Mouse (Mus musculus): ENCODE results near the gene Rreb1.

DNA sequence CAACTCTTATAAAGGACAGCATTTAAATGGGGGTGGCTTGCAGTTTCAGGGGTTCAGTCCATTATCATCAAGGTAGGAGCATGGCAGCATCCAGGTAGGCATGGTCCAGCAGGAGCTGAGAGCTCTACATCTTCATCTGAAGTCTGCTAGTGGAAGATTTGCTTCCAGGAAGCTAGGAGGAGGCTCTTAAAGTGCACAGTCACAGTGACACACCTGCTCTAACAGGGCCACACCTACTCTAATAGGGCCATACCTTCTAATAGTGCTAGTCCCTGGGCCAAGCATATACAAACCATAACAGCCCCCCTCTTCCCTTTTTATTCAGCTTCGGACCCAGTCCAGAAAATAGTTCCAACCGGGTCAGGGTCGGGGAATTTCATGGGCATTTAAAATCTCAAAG is 221.5 kb downstream of the Rreb1 start:
- TF ChIP-seq CTCF (IDR thresholded peaks at IDR 0.05; ENCODE audit: control insufficient read depth, insufficient read depth, insufficient replicate concordance, low read depth, low read length) (no peak), POLR2A (IDR thresholded peaks at IDR 0.05; ENCODE audit: control insufficient read depth, low read depth, low read length) (no peak)
